Mouse (Mus musculus) embryo, embryonic 11.5 days (tissue): ENCODE data around the gene Rph3al.

Experiments
- DNase-seq: peaks from one replicate; pipeline ENCODE4 v3.0.0-alpha.2; 2012; ENCODE audit warnings: low read depth, low spot score

Rph3al gene

GRCm38 (mm10) chr11:75861653-75862052 lies 76.6 kb downstream of the Rph3al start:
- no peak for DNase-seq

GRCm38 (mm10) chr11:75861213-75861612 lies 77.0 kb downstream of the Rph3al start:
- DNase-seq: no peak

- no peak for DNase-seq
Observed at GRCm38 (mm10) chr11:75859460-75859859, 78.8 kb downstream of the Rph3al start.

GRCm38 (mm10) chr11:75858975-75859374 lies 79.3 kb downstream of the Rph3al start:
- DNase-seq: no peak

GRCm38 (mm10) chr11:75857781-75858180 lies 80.4 kb downstream of the Rph3al start:
- DNase-seq: no peak

- DNase-seq: no peak
Observed at GRCm38 (mm10) chr11:75854327-75854726, 83.9 kb downstream of the Rph3al start.

- DNase-seq: no peak
Observed at GRCm38 (mm10) chr11:75853067-75853636, 85.1 kb downstream of the Rph3al start.

- DNase-seq: no peak
Observed at GRCm38 (mm10) chr11:75852485-75852884, 85.7 kb downstream of the Rph3al start.

GRCm38 (mm10) chr11:75849552-75849951 lies 88.7 kb downstream of the Rph3al start:
- no peak for DNase-seq

- DNase-seq: no peak
Observed at GRCm38 (mm10) chr11:75846589-75846988, 91.6 kb downstream of the Rph3al start.

- no peak for DNase-seq
Observed at GRCm38 (mm10) chr11:75845675-75846074, 92.6 kb downstream of the Rph3al start.

- DNase-seq: no peak
Observed at GRCm38 (mm10) chr11:75842904-75843619, 95.2 kb downstream of the Rph3al start.

GRCm38 (mm10) chr11:75841503-75841902 lies 96.7 kb downstream of the Rph3al start:
- no peak for DNase-seq

- no peak for DNase-seq
Observed at GRCm38 (mm10) chr11:75839536-75840430, 98.4 kb downstream of the Rph3al start.

GRCm38 (mm10) chr11:75838861-75839426 lies 99.3 kb downstream of the Rph3al start:
- DNase-seq: no peak

- no peak for DNase-seq
Observed at GRCm38 (mm10) chr11:75836240-75836610, 102.0 kb downstream of the Rph3al start.

GRCm38 (mm10) chr11:75835587-75836239 lies 102.5 kb downstream of the Rph3al start:
- DNase-seq: no peak

- no peak for DNase-seq
Observed at GRCm38 (mm10) chr11:75833081-75833480, 105.1 kb downstream of the Rph3al start.

GRCm38 (mm10) chr11:75830386-75830785 lies 107.8 kb downstream of the Rph3al start:
- DNase-seq: no peak

- no peak for DNase-seq
Observed at GRCm38 (mm10) chr11:75827414-75827813, 110.8 kb downstream of the Rph3al start.

GRCm38 (mm10) chr11:75823506-75823905 lies 114.7 kb downstream of the Rph3al start:
- DNase-seq: no peak

GRCm38 (mm10) chr11:75813085-75813484 lies 125.1 kb downstream of the Rph3al start:
- DNase-seq: no peak
